Mouse (Mus musculus): Measurements from ENCODE around the gene Ppp1r18. TPM values are rescaled to one million over a fixed set of nuclear protein-coding genes. Genes with fewer than 3 reads are reported as not detected.

Gene Ppp1r18
- polyA plus RNA-seq, 1 experiment from 2014 or later: 11.9 TPM

DNA sequence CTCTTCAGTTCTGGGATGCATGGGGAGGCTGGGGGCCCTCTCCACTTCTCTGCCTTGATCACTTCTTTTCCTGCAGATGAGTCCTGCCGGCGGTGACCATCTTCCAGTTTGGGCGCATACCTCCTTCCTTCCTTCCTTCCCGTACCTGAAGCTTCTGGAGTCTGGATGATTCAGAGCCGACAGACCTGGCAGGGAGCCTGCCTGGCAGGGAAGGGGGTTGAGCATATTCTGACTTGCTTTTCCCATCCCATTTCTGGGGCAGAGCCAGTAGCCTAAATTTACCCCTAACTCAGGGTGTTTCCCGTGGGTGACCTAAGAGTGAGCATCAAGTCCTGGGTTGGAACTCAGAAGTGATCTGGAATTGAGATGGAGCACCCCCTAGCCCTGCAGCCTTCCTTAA is 9.3 kb downstream of the Ppp1r18 start:
- ATAC-seq: no peak
- no peak overlapping the region for H3K4me3 ChIP-seq
- H3K27ac ChIP-seq: no peak overlapping the region
- no peak overlapping the region for H3K4me2 ChIP-seq
- no peaks in the 10 kb centered on the region; the same call in 1 of the 2 replicates for H3K27me3 ChIP-seq (replicated peaks)
- peaks cover 19% of the 10 kb centered on the region for H3K36me3 ChIP-seq
- peaks cover 47% of the 10 kb centered on the region for H3K4me1 ChIP-seq
- 75% methylated on average over 6 of the region's 6 CpGs for WGBS (ENCODE audit: insufficient replicate concordance)
- H3K9ac ChIP-seq: 0 out of 2 replicates have a peak overlapping the region, but pooled peaks have one; percentile 15
- peaks cover 6% of the 10 kb centered on the region; the same call in 1 of the 2 replicates for H3K9me3 ChIP-seq (replicated peaks)

- Histone ChIP-seq H3K4me3 (peak within 1 kb of the TSS; percentile 97), H3K27me3 (replicated peaks) (no peaks in the 10 kb centered on the region), H3K4me1 (peaks cover 22% of the 10 kb centered on the region), H3K27ac (peak within 1 kb of the TSS; percentile 79), H3K36me3 (peaks cover 44% of the 10 kb centered on the region), H3K4me2 (peak within 1 kb of the TSS; percentile 88), H3K9ac (peak within 1 kb of the TSS; percentile 91), H3K9me3 (replicated peaks) (no peaks in the 10 kb centered on the region)
- ATAC-seq: peak; percentile 90
- WGBS (ENCODE audit: insufficient replicate concordance): 6% methylated on average over 66 of the region's 66 CpGs
These were observed 14.1 kb downstream of the Ppp1r18 start, which contains the start of gene Dhx16 for GRCm38 (mm10) chr17:35879245-35880057. Gene Dhx16, plus strand, starts transcription at chr17:35879819.

DNA sequence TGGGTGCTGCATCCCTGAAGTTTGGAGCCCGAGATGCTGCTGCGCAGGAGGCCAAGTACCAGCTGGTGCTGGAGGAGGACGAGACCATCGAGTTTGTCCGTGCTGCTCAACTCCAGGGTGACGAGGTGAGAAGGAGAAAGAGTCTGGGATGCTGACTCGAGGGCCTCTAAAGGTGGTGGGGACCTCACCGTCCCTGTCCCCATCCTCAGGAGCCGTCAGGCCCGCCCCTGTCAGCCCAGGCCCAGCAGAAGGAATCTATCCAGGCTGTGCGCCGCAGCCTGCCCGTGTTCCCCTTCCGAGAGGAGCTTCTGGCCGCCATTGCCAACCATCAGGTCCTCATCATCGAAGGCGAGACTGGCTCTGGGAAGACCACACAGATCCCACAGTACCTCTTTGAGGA is 17.5 kb downstream of the Ppp1r18 start:
- Histone ChIP-seq H3K27me3 (replicated peaks) (no peaks in the 10 kb centered on the region), H3K36me3 (peaks cover 70% of the 10 kb centered on the region), H3K27ac (no peak overlapping the region), H3K4me1 (peaks cover 18% of the 10 kb centered on the region), H3K9me3 (replicated peaks) (no peaks in the 10 kb centered on the region), H3K9ac (no peak overlapping the region), H3K4me3 (no peak overlapping the region), H3K4me2 (no peak overlapping the region)
- ATAC-seq: no peak
- WGBS (ENCODE audit: insufficient replicate concordance): 91% methylated on average over 17 of the region's 17 CpGs

DNA sequence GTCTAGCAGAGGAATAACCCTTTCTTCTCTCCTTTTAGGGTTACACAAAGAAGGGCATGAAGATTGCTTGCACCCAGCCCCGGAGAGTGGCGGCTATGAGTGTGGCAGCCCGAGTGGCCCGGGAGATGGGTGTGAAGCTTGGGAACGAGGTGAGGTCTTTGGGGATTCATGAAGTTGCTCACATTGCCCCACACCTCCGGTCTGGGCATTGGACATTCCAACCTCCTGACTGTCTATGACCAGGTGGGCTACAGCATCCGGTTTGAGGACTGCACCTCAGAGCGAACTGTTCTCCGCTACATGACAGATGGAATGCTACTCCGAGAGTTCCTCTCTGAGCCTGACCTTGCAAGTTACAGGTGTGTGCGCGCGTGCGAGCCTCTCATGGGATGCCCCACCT is 18.4 kb downstream of the Ppp1r18 start:
- 91% methylated on average over 14 of the region's 14 CpGs for WGBS (ENCODE audit: insufficient replicate concordance)
- peaks cover 18% of the 10 kb centered on the region for H3K4me1 ChIP-seq
- H3K27me3 ChIP-seq (replicated peaks): no peaks in the 10 kb centered on the region
- no peaks in the 10 kb centered on the region for H3K9me3 ChIP-seq (replicated peaks)
- H3K27ac ChIP-seq: no peak overlapping the region
- peaks cover 78% of the 10 kb centered on the region for H3K36me3 ChIP-seq
- H3K9ac ChIP-seq: no peak overlapping the region
- H3K4me3 ChIP-seq: no peak overlapping the region
- no peak for ATAC-seq
- no peak overlapping the region for H3K4me2 ChIP-seq

DNA sequence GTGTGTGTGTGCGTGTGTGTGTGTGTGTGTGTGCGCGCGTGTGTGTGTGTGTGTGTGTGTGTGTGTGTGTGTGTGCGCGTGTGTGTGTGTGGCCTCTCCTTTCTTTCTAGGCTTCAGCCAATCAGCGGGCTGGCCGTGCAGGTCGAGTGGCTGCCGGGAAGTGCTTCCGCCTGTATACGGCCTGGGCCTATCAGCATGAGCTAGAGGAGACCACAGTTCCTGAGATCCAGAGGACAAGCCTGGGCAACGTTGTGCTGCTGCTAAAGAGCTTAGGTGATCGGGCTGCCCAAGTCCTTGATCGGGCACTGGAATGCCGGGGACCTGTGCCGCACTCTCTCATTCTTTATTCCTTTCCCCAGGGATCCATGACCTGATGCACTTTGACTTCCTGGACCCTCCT is 22.3 kb downstream of the Ppp1r18 start:
- 89% methylated on average over 12 of the region's 17 CpGs for WGBS (ENCODE audit: insufficient replicate concordance)
- Histone ChIP-seq H3K4me1 (no peaks in the 10 kb centered on the region), H3K27ac (no peak overlapping the region), H3K27me3 (replicated peaks) (no peaks in the 10 kb centered on the region), H3K9ac (no peak overlapping the region), H3K36me3 (peaks cover 99% of the 10 kb centered on the region), H3K4me2 (no peak overlapping the region), H3K9me3 (replicated peaks) (no peaks in the 10 kb centered on the region), H3K4me3 (no peak overlapping the region)
- no peak for ATAC-seq

DNA sequence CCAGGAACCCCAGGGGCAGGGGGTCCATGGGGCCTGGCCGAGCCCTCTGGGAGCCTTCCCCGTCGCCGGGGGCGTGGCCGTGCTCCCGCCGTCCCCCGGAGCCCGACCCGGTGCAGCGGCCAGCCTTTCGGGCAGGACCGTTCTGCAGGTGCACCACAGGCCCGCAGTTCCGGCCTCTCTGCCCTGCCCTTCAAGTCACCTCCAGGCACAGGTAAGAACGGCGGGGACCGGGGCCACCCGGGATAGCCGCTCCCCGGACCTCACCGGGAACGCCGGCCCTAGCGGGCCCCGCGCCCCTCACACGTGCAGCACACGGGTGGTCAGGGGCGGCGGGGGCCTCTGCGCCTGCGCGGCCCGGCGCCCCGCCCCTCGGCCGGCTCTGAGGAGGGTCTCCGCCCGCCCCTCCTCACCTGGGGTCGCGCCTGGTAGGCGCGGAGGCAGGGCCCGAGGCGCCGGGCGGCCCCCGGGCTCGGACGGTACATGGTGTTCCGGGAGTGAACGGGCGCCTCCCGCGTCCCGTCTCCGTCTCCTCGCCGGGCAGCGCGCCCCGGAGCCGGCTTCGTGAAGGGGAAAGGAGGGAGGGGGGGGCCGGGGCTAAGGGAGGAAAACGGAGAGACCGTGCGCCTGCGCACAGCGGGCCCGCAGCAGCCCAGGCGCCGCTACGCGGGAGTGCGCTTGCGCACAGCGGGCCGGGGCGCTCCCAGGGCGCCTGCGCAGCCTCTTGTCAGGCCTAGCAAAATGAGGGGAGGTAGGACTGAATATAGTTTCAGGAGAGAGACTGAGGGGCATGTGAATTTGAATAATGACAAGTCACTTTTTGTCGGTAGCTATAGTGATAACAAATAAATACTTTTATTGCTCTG is 31.6 kb downstream of the Ppp1r18 start, which contains the start of gene 2310061I04Rik:
Gene 2310061I04Rik (minus strand): TSS at position 651 of the 863 bp plus-strand sequence.
- H3K36me3 ChIP-seq: peaks cover 47% of the 10 kb centered on the region
- peak within 1 kb of the TSS; percentile 99 for H3K4me3 ChIP-seq
- H3K9ac ChIP-seq: peak within 1 kb of the TSS; percentile 97
- peak within 1 kb of the TSS; percentile 100 for H3K4me2 ChIP-seq
- no peaks in the 10 kb centered on the region for H3K9me3 ChIP-seq (replicated peaks)
- H3K27me3 ChIP-seq (replicated peaks): no peaks in the 10 kb centered on the region
- peaks cover 48% of the 10 kb centered on the region for H3K4me1 ChIP-seq
- WGBS (ENCODE audit: insufficient replicate concordance): under 1% methylated on average over 86 of the region's 86 CpGs
- peak; percentile 90 for ATAC-seq
- H3K27ac ChIP-seq: peak within 1 kb of the TSS; percentile 89

DNA sequence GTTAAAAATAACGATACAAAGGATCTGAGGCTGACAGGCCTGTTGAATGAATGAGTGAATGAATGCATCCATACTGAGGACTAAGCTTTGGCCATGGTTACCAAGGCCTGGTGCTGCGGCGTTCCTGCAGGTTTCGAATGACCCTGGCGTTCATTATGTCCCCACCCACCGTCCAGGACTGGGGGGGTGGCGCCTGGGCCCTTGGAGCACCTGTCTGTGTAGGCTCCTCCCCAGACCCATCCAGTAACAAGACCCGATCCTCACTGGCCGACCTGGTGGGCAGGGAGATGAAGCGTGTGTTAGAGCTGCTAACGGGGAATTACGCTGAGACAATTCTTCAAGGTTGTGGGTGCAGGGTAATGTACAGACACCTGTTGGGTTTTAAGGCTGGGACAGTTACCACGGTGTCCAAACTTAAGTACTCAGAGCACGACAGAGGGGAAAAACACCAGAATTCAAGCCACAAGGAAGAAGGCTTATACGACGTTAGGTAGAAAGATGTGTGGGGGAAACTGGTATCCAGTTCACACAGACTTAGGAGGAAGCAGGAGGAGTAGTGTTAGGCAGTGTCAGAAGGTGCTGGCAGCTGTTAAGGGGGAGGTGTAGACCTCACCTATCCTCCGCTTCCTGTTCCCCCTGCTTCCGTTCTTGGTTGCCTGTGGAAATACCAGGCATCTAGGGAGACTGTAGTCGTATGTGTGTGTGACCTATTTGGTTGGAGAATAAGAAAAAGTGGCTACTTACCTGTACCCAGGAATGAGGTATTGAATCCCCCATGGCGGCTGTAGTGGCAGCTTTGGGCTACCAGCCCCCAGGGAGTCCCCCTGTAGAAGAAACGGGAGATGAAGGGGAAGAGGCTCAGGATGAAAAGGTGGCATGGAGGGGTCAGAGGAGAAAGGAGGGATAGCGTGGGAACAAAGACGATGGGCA is 32.5 kb downstream of the Ppp1r18 start:
- Histone ChIP-seq H3K4me3 (peak overlapping the region; percentile 99), H3K4me2 (peak overlapping the region; percentile 100), H3K27me3 (replicated peaks) (no peaks in the 10 kb centered on the region), H3K4me1 (peaks cover 48% of the 10 kb centered on the region), H3K9ac (peak overlapping the region; percentile 97), H3K27ac (peak overlapping the region; percentile 89), H3K36me3 (peaks cover 39% of the 10 kb centered on the region), H3K9me3 (replicated peaks) (no peaks in the 10 kb centered on the region)
- WGBS (ENCODE audit: insufficient replicate concordance): 32% methylated on average over 23 of the region's 23 CpGs
- peak; percentile 66 for ATAC-seq

- H3K9ac ChIP-seq: no peak overlapping the region; the same call in 1 of the 2 replicates
- 36% methylated on average over 3 of the region's 3 CpGs for WGBS (ENCODE audit: insufficient replicate concordance)
- peaks cover 52% of the 10 kb centered on the region for H3K4me1 ChIP-seq
- H3K27ac ChIP-seq: no peak overlapping the region; the same call in 1 of the 2 replicates
- H3K36me3 ChIP-seq: peaks cover 36% of the 10 kb centered on the region
- no peaks in the 10 kb centered on the region for H3K27me3 ChIP-seq (replicated peaks)
- no peaks in the 10 kb centered on the region for H3K9me3 ChIP-seq (replicated peaks)
- H3K4me2 ChIP-seq: no peak overlapping the region
- ATAC-seq: no peak
- H3K4me3 ChIP-seq: no peak overlapping the region
These were observed 35.2 kb downstream of the Ppp1r18 start for GRCm38 (mm10) chr17:35900636-35901035.

- 72% methylated on average over 9 of the region's 9 CpGs for WGBS (ENCODE audit: insufficient replicate concordance)
- H3K27ac ChIP-seq: peak overlapping the region; percentile 1; the same call in 1 of the 2 replicates
- no peak overlapping the region for H3K9ac ChIP-seq
- no peak for ATAC-seq
- peaks cover 52% of the 10 kb centered on the region for H3K36me3 ChIP-seq
- peaks cover 29% of the 10 kb centered on the region for H3K4me1 ChIP-seq
- H3K4me2 ChIP-seq: no peak overlapping the region
- no peaks in the 10 kb centered on the region for H3K9me3 ChIP-seq (replicated peaks)
- H3K4me3 ChIP-seq: no peak overlapping the region
- H3K27me3 ChIP-seq (replicated peaks): no peaks in the 10 kb centered on the region
These were observed 38.1 kb downstream of the Ppp1r18 start for GRCm38 (mm10) chr17:35903343-35903991.

GRCm38 (mm10) chr17:35903992-35904355 is 38.6 kb downstream of the Ppp1r18 start:
- peaks cover 53% of the 10 kb centered on the region for H3K36me3 ChIP-seq
- peaks cover 31% of the 10 kb centered on the region for H3K4me1 ChIP-seq
- ATAC-seq: no peak
- H3K9me3 ChIP-seq (replicated peaks): no peaks in the 10 kb centered on the region
- no peak overlapping the region for H3K4me3 ChIP-seq
- H3K4me2 ChIP-seq: no peak overlapping the region
- 48% methylated on average over 4 of the region's 4 CpGs for WGBS (ENCODE audit: insufficient replicate concordance)
- H3K9ac ChIP-seq: no peak overlapping the region
- H3K27ac ChIP-seq: peak overlapping the region; percentile 1; the same call in 1 of the 2 replicates
- H3K27me3 ChIP-seq (replicated peaks): no peaks in the 10 kb centered on the region

- no peak overlapping the region for H3K27ac ChIP-seq
- 89% methylated on average over 1 of the region's 1 CpGs for WGBS (ENCODE audit: insufficient replicate concordance)
- H3K36me3 ChIP-seq: peaks cover 53% of the 10 kb centered on the region
These were observed 40.2 kb downstream of the Ppp1r18 start for GRCm38 (mm10) chr17:35905587-35905986.

More at GRCm38 (mm10) chr17:35905587-35905986, 40.2 kb downstream of the Ppp1r18 start:
- Histone ChIP-seq H3K4me2 (no peak overlapping the region), H3K9ac (no peak overlapping the region), H3K27me3 (replicated peaks) (no peaks in the 10 kb centered on the region), H3K4me1 (peaks cover 32% of the 10 kb centered on the region), H3K4me3 (no peak overlapping the region), H3K9me3 (replicated peaks) (no peaks in the 10 kb centered on the region)
- no peak for ATAC-seq
